Mouse (Mus musculus) testis, adult 2 months (tissue): Measurements from ENCODE around the gene Fam120a. TPM values are rescaled to one million over a fixed set of nuclear protein-coding genes. Genes with fewer than 3 reads are reported as not detected.

ENCODE experiments used
- H3K27ac ChIP-seq: fragments of 200-500 bp; 2 replicates; pipeline ENCODE4 v1.5.1; 2012; ENCODE audit warnings: low read depth, low read length; ENCODE audit not compliant: control insufficient read depth, insufficient read depth
- H3K27me3 ChIP-seq: fragments of 200-500 bp; 2 replicates; pipeline ENCODE4 v1.6.1; 2012; ENCODE audit warnings: mild to moderate bottlenecking, low read length, moderate library complexity; ENCODE audit not compliant: control insufficient read depth, insufficient read depth
- H3K36me3 ChIP-seq: fragments of 200-500 bp; 2 replicates; pipeline ENCODE4 v1.6.1; 2012; ENCODE audit warnings: mild to moderate bottlenecking, low read length; ENCODE audit not compliant: control insufficient read depth, insufficient read depth
- H3K4me1 ChIP-seq: fragments of 200-500 bp; 2 replicates; pipeline ENCODE4 v1.6.1; 2012; ENCODE audit warnings: low read length; ENCODE audit not compliant: control insufficient read depth, insufficient read depth
- H3K4me3 ChIP-seq: fragments of 200-500 bp; 2 replicates; pipeline ENCODE4 v1.5.1; 2012; ENCODE audit warnings: low read depth, mild to moderate bottlenecking, low read length, moderate library complexity, mixed read lengths; ENCODE audit not compliant: control insufficient read depth
- CTCF ChIP-seq: fragments of 200-500 bp; IDR thresholded peaks from 2 replicates; pipeline ENCODE4 v1.5.1; 2012; ENCODE audit warnings: low read depth, mild to moderate bottlenecking, inconsistent platforms, low read length, moderate library complexity; ENCODE audit not compliant: control insufficient read depth, insufficient read depth, insufficient replicate concordance
- POLR2A ChIP-seq: fragments of 200-500 bp; IDR thresholded peaks from 2 replicates; pipeline ENCODE4 v1.6.1; 2012; ENCODE audit warnings: low read depth, mild to moderate bottlenecking, inconsistent platforms, low read length, moderate library complexity; ENCODE audit not compliant: control insufficient read depth
- polyA plus RNA-seq: library from polyadenylated mRNA; depleted of rRNA; stranded (reverse); fragments of >200 nt; gene quantifications from 2 replicates; pipeline ENCODE4 v1.2.3, GENCODE M21; 2012

Fam120a gene
- polyA plus RNA-seq, 1 experiment, result 10.8 TPM

DNA sequence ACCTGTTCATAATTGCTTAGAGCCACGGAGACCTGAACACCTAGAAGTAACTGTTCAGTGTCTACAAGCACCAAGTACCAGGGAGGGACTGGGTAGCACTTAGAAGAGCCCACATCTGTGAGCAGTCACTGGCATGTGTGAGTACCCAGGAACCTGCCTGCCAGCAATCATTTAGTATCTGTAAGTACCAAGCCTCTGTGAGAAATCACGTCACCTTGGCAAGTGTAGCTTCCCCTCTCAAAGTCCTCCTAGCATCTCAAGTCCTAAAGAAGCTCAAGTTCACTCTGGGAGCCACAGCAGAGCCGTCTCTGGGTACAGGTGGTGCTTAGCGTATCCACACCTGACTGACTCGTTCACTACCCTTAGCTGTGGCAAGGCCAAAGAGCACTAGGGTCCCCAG lies 116.1 kb downstream of the Fam120a start:
- no peak overlapping the region for H3K4me3 ChIP-seq
- no peak overlapping the region for H3K27ac ChIP-seq
- no peaks in the 10 kb centered on the region; the same call in 1 of the 2 replicates for H3K4me1 ChIP-seq
- no peaks in the 10 kb centered on the region for H3K36me3 ChIP-seq
- TF ChIP-seq CTCF (no peak), POLR2A (no peak)
- no peaks in the 10 kb centered on the region for H3K27me3 ChIP-seq

GRCm38 (mm10) chr13:48850771-48851170 lies 117.0 kb downstream of the Fam120a start:
- Histone ChIP-seq H3K36me3 (no peaks in the 10 kb centered on the region), H3K27ac (no peak overlapping the region), H3K27me3 (no peaks in the 10 kb centered on the region), H3K4me3 (no peak overlapping the region), H3K4me1 (no peaks in the 10 kb centered on the region; the same call in 1 of the 2 replicates)
- TF ChIP-seq POLR2A (no peak), CTCF (no peak)

GRCm38 (mm10) chr13:48850326-48850725 lies 117.5 kb downstream of the Fam120a start:
- no peak overlapping the region for H3K27ac ChIP-seq
- no peak overlapping the region for H3K4me3 ChIP-seq
- no peaks in the 10 kb centered on the region; the same call in 1 of the 2 replicates for H3K4me1 ChIP-seq
- no peaks in the 10 kb centered on the region for H3K36me3 ChIP-seq
- no peak for TF ChIP-seq POLR2A
- no peak for TF ChIP-seq CTCF
- no peaks in the 10 kb centered on the region for H3K27me3 ChIP-seq

GRCm38 (mm10) chr13:48849155-48849554 lies 118.7 kb downstream of the Fam120a start:
- no peaks in the 10 kb centered on the region for H3K27me3 ChIP-seq
- H3K4me3 ChIP-seq, result no peak overlapping the region
- no peaks in the 10 kb centered on the region; the same call in 1 of the 2 replicates for H3K4me1 ChIP-seq
- no peak for TF ChIP-seq POLR2A
- TF ChIP-seq CTCF, result no peak
- H3K27ac ChIP-seq, result no peak overlapping the region
- H3K36me3 ChIP-seq, result no peaks in the 10 kb centered on the region

DNA sequence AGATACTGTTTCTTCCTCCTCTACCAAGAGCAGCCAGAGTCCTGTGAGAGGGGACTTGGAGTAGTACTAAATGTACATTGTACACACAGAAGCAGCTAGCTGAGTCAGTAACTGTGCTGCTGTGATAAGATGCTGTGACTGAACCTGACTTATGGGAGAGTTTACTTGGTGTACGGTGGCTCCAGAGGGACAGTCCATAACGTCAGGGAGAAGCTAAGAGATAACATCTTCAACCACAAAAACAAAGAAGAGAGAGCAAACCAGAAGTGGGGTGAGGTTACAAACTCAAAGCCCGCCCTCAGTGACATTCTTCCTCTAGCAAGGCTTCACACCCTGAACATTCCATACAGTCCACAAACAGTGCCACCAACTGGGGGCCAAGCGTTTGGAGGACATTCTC lies 122.5 kb downstream of the Fam120a start:
- no peak for TF ChIP-seq CTCF
- no peak for TF ChIP-seq POLR2A
- H3K36me3 ChIP-seq, result no peaks in the 10 kb centered on the region

GRCm38 (mm10) chr13:48843530-48843929 lies 124.3 kb downstream of the Fam120a start:
- TF ChIP-seq POLR2A, result no peak
- H3K4me1 ChIP-seq, result no peaks in the 10 kb centered on the region
- no peaks in the 10 kb centered on the region for H3K27me3 ChIP-seq
- no peak overlapping the region for H3K27ac ChIP-seq
- no peak overlapping the region for H3K4me3 ChIP-seq
- no peaks in the 10 kb centered on the region for H3K36me3 ChIP-seq

More for the DNA sequence above, 122.5 kb downstream of the Fam120a start:
- H3K27me3 ChIP-seq, result no peaks in the 10 kb centered on the region
- no peak overlapping the region for H3K27ac ChIP-seq
- H3K4me1 ChIP-seq, result no peaks in the 10 kb centered on the region
- no peak overlapping the region for H3K4me3 ChIP-seq

DNA sequence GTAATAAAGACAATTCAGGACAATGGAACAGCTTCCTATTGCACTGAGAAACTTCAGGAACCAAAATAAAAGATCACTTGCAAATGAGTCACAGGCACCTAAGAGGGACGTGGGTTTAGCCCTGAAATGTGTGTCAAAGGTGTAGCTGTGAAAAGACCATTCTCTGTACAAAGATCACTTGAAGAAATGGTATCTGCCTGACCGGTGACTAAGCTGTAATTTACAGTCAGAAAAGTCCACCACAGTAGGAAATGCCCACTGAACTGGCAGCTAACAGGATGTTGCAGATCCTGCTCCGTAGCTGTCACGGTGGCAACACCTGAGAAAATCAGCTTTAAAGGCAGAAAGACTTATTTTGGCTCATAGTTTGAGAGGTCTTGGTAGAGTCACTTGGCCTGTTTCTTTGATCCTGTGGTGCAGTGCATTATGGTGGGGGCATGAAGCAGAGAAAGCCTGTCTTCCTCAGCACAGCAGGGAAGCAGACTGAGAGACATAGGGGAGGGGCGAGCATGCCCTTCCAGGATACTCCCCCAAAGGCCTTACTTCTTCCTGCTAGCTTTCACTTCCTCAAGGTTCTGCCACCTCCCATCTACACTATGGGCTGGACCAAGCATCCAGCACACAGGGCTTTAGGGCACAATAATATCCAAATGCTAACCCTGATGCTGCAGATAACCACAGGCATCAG lies 125.8 kb downstream of the Fam120a start:
- Histone ChIP-seq H3K27ac (no peak overlapping the region), H3K36me3 (no peaks in the 10 kb centered on the region), H3K27me3 (no peaks in the 10 kb centered on the region), H3K4me1 (no peaks in the 10 kb centered on the region), H3K4me3 (no peak overlapping the region)
- TF ChIP-seq CTCF (no peak), POLR2A (no peak)
